Mouse (Mus musculus) lung, embryonic 14.5 days (tissue): Measurements from ENCODE around the gene Spg7. TPM values are rescaled to one million over a fixed set of nuclear protein-coding genes. Genes with fewer than 3 reads are reported as not detected.

Experiments
- ATAC-seq: fragments of 200-750 bp; cut with Nextera tagmentation; 2 replicates; pipeline ENCODE4 v1.8.0; 2017; ENCODE audit warnings: mild to moderate bottlenecking, moderate TSS enrichment, moderate library complexity; ENCODE audit not compliant: insufficient read depth
- DNase-seq: peaks from one replicate; pipeline ENCODE4 v3.0.0-alpha.2; 2015
- H3K27ac ChIP-seq: fragments of 300-500 bp; sonication (generic); 2 replicates; pipeline ENCODE4 v1.5.1; 2014; ENCODE audit warnings: low read depth, mild to moderate bottlenecking, moderate library complexity
- H3K27me3 ChIP-seq: fragments of 300-500 bp; sonication (generic); 2 replicates; pipeline ENCODE4 v1.6.1; 2014; ENCODE audit warnings: low read length, control low read depth; ENCODE audit not compliant: insufficient read depth
- H3K36me3 ChIP-seq: fragments of 300-500 bp; sonication (generic); 2 replicates; pipeline ENCODE4 v1.6.1; 2014; ENCODE audit warnings: control low read depth; ENCODE audit not compliant: insufficient read depth
- H3K4me1 ChIP-seq: fragments of 300-500 bp; sonication (generic); 2 replicates; pipeline ENCODE4 v1.6.1; 2014; ENCODE audit warnings: antibody characterized with exemption, control low read depth; ENCODE audit not compliant: insufficient read depth
- H3K4me2 ChIP-seq: fragments of 300-500 bp; sonication (generic); 2 replicates; pipeline ENCODE4 v1.6.1; 2014; ENCODE audit warnings: mild to moderate bottlenecking
- H3K4me3 ChIP-seq: fragments of 300-500 bp; sonication (generic); 2 replicates; pipeline ENCODE4 v1.5.1; 2014; ENCODE audit warnings: low read depth, low read length
- H3K9ac ChIP-seq: fragments of 300-500 bp; sonication (generic); 2 replicates; pipeline ENCODE4 v1.6.1; 2014
- H3K9me3 ChIP-seq: fragments of 300-500 bp; sonication (generic); 2 replicates; pipeline ENCODE4 v1.6.1; 2016; ENCODE audit warnings: low read depth, low read length, control low read depth
- CTCF ChIP-seq: IDR thresholded peaks from 2 replicates; pipeline ENCODE4 v1.5.1; 2016; ENCODE audit warnings: antibody characterized with exemption, low read depth
- WGBS: fragments of 180-500 bp; shearing (Covaris S2); extraction: QIAGEN DNeasy Blood & Tissue Kit; methylation state at CpG from one replicate; pipeline ENCODE4 v1.1.7; 2014; 5-methylcytosine and 5-hydroxymethylcytosine counted together
- polyA plus RNA-seq: library from polyadenylated mRNA; unstranded; fragments of >200 nt; fragmentation: Nextera tagmentation; extraction: Ambion mirVana; gene quantifications from 2 replicates; pipeline ENCODE4 v1.2.1, GENCODE M21; 2014

Spg7 gene
- polyA plus RNA-seq, 1 experiment from 2014 or later, result 44.5 TPM

DNA sequence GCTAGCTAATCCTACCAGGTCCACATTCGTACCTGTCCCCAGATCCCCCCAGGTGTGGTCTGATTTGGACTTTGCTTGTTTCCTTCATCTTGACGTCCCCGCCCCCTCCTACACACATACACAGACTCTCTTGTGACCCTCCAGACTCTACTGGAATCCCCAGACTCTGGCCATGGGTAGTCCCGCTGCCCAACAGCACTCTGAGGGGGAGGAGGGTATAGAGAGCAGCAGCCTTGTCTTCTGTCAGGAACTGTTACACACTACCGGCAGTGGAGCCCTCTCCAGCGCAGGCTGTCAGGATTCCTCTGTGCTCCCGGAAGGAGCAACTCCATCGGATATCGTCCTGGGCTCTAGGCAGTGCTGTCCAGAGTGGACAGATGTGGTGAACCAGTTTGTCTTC lies 68.3 kb downstream of the Spg7 start:
- 0 out of 2 replicates have a peak, but pooled peaks cover 4% of the 10 kb centered on the region for H3K27me3 ChIP-seq
- H3K4me2 ChIP-seq, result no peak overlapping the region
- no peak overlapping the region for H3K4me3 ChIP-seq
- H3K36me3 ChIP-seq, result no peaks in the 10 kb centered on the region
- H3K9me3 ChIP-seq, result no peaks in the 10 kb centered on the region
- 45% methylated on average over 9 of the region's 9 CpGs for whole genome bisulfite sequencing
- no peak for DNase-seq
- ATAC-seq, result no peak
- H3K9ac ChIP-seq, result no peak overlapping the region
- H3K27ac ChIP-seq, result no peak overlapping the region
- no peak for TF ChIP-seq CTCF
- 0 out of 2 replicates have a peak, but pooled peaks cover under 1% of the 10 kb centered on the region for H3K4me1 ChIP-seq

DNA sequence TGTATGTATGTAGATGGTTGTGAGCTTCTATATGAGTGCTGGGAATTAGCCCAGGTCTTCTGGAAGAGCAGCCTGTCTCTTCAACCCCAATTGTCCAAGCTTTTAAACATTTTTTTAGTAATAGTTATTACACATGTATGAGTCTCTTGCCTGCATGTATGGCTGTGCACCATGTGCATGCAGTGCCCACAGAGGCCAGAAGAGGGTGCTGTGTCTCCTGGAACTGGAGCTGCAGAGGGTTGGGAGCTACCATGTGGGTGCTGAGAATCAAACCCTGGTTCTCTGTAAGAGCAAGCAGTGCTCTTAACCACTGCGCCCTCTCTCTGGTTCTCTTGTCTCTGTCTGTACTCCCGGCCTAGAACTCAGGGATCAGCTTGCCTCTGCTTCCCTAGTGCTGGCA lies 70.2 kb downstream of the Spg7 start:
- Histone ChIP-seq H3K36me3 (no peaks in the 10 kb centered on the region), H3K4me1 (peaks cover 2% of the 10 kb centered on the region; the same call in 1 of the 2 replicates), H3K9me3 (no peaks in the 10 kb centered on the region), H3K9ac (no peak overlapping the region), H3K27ac (no peak overlapping the region), H3K27me3 (no peaks in the 10 kb centered on the region), H3K4me2 (no peak overlapping the region), H3K4me3 (no peak overlapping the region)
- DNase-seq (no peak), ATAC-seq (no peak)
- TF ChIP-seq CTCF, result peak; percentile 33; the same call in 1 of the 2 replicates
- WGBS, result 87% methylated on average over 2 of the region's 2 CpGs

DNA sequence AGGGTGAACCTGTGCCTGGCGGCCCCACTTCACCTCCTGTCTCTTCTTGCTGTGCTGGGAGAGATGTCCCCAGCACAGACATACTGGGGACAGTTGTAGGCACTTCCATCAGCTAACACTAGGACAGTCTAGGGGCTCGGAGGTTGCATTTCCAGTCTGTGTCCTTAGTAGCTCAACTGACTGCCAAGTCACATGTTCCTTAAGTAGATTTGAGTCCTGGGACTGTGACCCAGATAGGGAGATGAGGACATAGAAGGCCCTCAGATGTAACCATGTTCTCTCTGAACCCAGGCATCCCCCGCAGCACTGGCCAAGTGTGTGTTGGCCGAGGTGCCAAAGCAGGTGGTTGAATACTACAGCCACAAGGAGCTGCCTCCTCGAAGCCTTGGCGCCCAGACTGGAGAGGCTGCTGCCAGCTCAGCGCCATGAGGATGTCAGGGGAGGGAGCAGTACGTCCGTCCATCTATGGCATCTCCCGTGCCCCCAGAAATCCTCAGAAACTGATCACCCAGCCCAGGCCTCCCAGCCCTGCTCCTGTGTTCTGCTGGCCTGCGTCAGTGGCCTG lies 71.5 kb downstream of the Spg7 start:
- TF ChIP-seq CTCF, result no peak
- 81% methylated on average over 11 of the region's 11 CpGs for WGBS

DNA sequence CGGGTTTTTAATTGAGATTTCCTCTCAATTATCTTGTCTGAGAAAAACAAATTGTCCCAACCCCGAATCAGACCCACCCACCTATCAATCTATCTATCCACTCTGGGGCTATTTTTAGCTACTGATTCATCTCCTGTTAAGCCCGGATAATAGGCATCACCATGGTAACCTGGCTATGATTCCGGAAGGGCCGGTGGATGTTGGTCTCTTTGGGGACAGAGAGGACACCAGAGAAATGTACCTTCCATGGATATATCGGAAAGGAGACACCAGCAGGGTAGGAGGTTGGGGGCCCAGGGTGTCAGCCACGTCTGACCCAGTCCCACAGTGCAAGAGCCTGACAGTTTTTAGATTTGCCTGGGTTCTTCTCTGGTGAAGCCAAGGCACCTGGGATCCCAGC lies 72.7 kb downstream of the Spg7 start:
- TF ChIP-seq CTCF, result no peak
- ATAC-seq (no peak), DNase-seq (no peak)
- H3K4me2 ChIP-seq, result no peak overlapping the region
- H3K36me3 ChIP-seq, result no peaks in the 10 kb centered on the region
- no peak overlapping the region for H3K27ac ChIP-seq
- no peak overlapping the region for H3K4me3 ChIP-seq
- H3K4me1 ChIP-seq, result peaks cover 2% of the 10 kb centered on the region; the same call in 1 of the 2 replicates
- H3K27me3 ChIP-seq, result no peaks in the 10 kb centered on the region
- H3K9me3 ChIP-seq, result no peaks in the 10 kb centered on the region
- no peak overlapping the region for H3K9ac ChIP-seq
- 19% methylated on average over 7 of the region's 7 CpGs for whole genome bisulfite sequencing

More for the DNA sequence above, 71.5 kb downstream of the Spg7 start:
- no peak overlapping the region for H3K27ac ChIP-seq
- no peaks in the 10 kb centered on the region for H3K27me3 ChIP-seq
- no peaks in the 10 kb centered on the region for H3K36me3 ChIP-seq
- peaks cover 2% of the 10 kb centered on the region; the same call in 1 of the 2 replicates for H3K4me1 ChIP-seq
- DNase-seq, result no peak
- no peaks in the 10 kb centered on the region for H3K9me3 ChIP-seq
- ATAC-seq, result no peak
- no peak overlapping the region for H3K9ac ChIP-seq
- no peak overlapping the region for H3K4me3 ChIP-seq
- no peak overlapping the region for H3K4me2 ChIP-seq

DNA sequence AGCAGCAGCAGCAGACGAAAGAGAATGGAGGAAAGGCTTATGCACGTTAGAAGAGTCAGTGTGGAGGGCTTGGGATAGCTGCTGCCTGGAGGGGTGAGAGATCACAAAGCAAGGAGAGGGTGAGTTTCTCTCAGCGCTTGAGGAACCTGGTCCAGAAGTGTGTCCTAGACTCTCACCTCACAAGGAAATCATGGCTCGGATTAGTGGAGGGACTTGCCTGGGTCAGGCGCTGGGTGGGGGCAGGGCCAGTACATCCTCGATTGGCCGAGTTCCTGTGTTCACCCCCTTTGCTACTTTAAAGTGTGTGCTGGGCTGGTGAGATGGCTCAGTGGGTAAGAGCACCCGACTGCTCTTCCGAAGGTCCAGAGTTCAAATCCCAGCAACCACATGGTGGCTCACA lies 73.1 kb downstream of the Spg7 start:
- Histone ChIP-seq H3K9me3 (no peaks in the 10 kb centered on the region), H3K27me3 (no peaks in the 10 kb centered on the region), H3K36me3 (no peaks in the 10 kb centered on the region), H3K9ac (no peak overlapping the region), H3K27ac (no peak overlapping the region), H3K4me3 (no peak overlapping the region), H3K4me2 (no peak overlapping the region), H3K4me1 (peaks cover 2% of the 10 kb centered on the region; the same call in 1 of the 2 replicates)
- 46% methylated on average over 9 of the region's 9 CpGs for WGBS
- TF ChIP-seq CTCF, result no peak
- no peak for DNase-seq
- ATAC-seq, result no peak

DNA sequence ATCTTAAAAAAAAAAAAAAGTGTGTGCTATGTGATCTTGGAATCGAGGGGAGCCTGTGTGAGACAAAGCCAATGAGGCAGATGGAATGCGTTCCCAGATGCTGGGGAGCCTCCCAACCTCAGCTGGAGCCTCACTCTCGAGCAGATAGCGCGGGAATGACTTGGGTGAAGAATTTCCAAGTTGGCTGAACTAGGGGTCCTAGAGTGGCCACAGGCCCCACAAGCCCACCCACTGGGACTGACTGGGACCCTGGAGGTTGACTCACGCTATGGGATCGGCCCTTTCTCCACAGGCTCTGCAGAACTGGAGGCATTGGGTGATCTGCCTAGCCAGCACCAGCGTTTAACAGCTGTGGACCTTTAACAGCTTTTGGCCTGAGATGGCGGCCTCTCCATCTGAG lies 73.5 kb downstream of the Spg7 start:
- Histone ChIP-seq H3K4me3 (no peak overlapping the region), H3K4me1 (peaks cover 2% of the 10 kb centered on the region; the same call in 1 of the 2 replicates), H3K4me2 (no peak overlapping the region), H3K9ac (no peak overlapping the region), H3K27me3 (no peaks in the 10 kb centered on the region), H3K27ac (no peak overlapping the region), H3K36me3 (no peaks in the 10 kb centered on the region), H3K9me3 (no peaks in the 10 kb centered on the region)
- DNase-seq (no peak), ATAC-seq (no peak)
- WGBS, result 67% methylated on average over 9 of the region's 9 CpGs
- no peak for TF ChIP-seq CTCF

DNA sequence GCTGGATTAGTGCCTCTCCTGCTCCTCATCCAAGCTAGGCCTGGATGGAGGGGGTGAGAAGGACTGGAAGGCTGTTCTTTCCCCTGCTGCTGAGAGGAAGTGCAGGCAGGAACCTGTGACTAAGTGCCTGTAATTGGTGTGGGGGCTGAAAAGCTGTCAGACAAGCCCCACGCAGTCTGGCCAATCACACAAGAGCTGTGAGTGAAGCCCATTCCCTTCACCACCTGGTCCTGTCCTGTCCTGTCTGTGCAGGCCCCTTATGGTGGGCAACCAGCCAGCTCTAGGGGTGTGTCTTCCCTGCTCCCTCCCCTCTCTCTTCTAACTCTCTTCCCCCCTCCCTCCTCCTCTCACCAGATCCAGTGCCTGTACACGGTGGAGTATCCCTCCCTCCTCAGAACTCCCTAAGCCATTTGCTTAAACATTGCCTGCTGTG lies 74.9 kb downstream of the Spg7 start:
- no peaks in the 10 kb centered on the region for H3K36me3 ChIP-seq
- H3K27me3 ChIP-seq, result no peaks in the 10 kb centered on the region
- no peak overlapping the region for H3K4me2 ChIP-seq
- 0 out of 2 replicates have a peak overlapping the region, but pooled peaks have one; percentile 17 for H3K9ac ChIP-seq
- peak; percentile 89 for ATAC-seq
- H3K4me1 ChIP-seq, result peaks cover 7% of the 10 kb centered on the region
- no peak overlapping the region for H3K4me3 ChIP-seq
- no peaks in the 10 kb centered on the region for H3K9me3 ChIP-seq
- TF ChIP-seq CTCF, result no peak
- peak overlapping the region; percentile 76 for H3K27ac ChIP-seq
- WGBS, result 4% methylated on average over 2 of the region's 2 CpGs
- DNase-seq, result peak; percentile 88
